Mouse (Mus musculus) liver, embryonic 12.5 days (tissue): ENCODE measurements around the gene Tesmin. TPM values are rescaled to one million over a fixed set of nuclear protein-coding genes. Genes with fewer than 3 reads are reported as not detected.
A peak's percentile ranks its signal among the peaks of the same experiment; 100 is the strongest.

Source experiments
- ATAC-seq: fragments of 200-750 bp; cut with Nextera tagmentation; 2 replicates; pipeline ENCODE4 v1.8.0; 2017; ENCODE audit warnings: moderate number of reproducible peaks, mild to moderate bottlenecking, moderate library complexity
- H3K27ac ChIP-seq: fragments of 300-500 bp; sonication (generic); 2 replicates; pipeline ENCODE4 v1.5.1; 2016; ENCODE audit warnings: mild to moderate bottlenecking
- H3K27me3 ChIP-seq: fragments of 300-500 bp; sonication (generic); replicated peaks from 2 replicates; pipeline ENCODE4 v1.6.1; 2016; ENCODE audit warnings: mild to moderate bottlenecking, moderate library complexity
- H3K36me3 ChIP-seq: fragments of 300-500 bp; sonication (generic); 2 replicates; pipeline ENCODE4 v1.6.1; 2016; ENCODE audit warnings: mild to moderate bottlenecking, moderate library complexity
- H3K4me1 ChIP-seq: fragments of 300-500 bp; sonication (generic); 2 replicates; pipeline ENCODE4 v1.6.1; 2016
- H3K4me2 ChIP-seq: fragments of 300-500 bp; sonication (generic); 2 replicates; pipeline ENCODE4 v1.6.1; 2016; ENCODE audit warnings: mild to moderate bottlenecking, moderate library complexity
- H3K4me3 ChIP-seq: fragments of 300-500 bp; sonication (generic); 2 replicates; pipeline ENCODE4 v1.5.1; 2016; ENCODE audit warnings: mild to moderate bottlenecking, moderate library complexity
- H3K9ac ChIP-seq: fragments of 300-500 bp; sonication (generic); 2 replicates; pipeline ENCODE4 v1.6.1; 2016; ENCODE audit warnings: mild to moderate bottlenecking, moderate library complexity
- H3K9me3 ChIP-seq: fragments of 300-500 bp; sonication (generic); replicated peaks from 2 replicates; pipeline ENCODE4 v1.6.1; 2016; ENCODE audit warnings: mild to moderate bottlenecking, moderate library complexity
- WGBS: fragments of 180-500 bp; shearing (Covaris S2); methylation state at CpG from one replicate; pipeline ENCODE4 v1.1.7; 2016; ENCODE audit not compliant: insufficient replicate concordance; 5-methylcytosine and 5-hydroxymethylcytosine counted together
- polyA plus RNA-seq: library from polyadenylated mRNA; unstranded; fragments of >200 nt; fragmentation: Nextera tagmentation; extraction: Ambion mirVana; gene quantifications from 2 replicates; pipeline ENCODE4 v1.2.1, GENCODE M21; 2016

The Tesmin gene
- 0.38 and 0.41 TPM in 2 replicates for polyA plus RNA-seq

DNA sequence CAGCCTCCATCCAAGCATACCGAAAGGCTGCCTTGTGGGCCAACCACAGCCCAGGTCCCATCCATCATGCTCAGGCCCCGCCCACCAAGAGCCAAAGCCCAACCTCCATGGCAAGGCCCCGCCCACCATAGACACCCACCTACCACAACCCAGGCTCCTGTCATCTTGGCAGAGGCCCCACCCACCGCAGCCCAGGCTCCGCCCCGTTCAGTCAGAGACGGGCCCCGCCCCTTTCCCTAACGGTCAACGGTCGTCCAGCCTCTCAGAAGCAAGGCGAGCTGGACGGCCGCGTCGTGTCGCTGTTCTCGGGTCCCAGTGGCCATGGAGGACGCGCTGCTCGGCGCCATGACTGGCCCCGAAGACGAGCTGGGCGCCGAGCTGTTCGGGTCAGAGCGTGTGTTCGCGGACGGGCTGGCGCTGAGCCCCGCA is at the start of gene Tesmin:
Tesmin (plus strand) TSS at position 229 of the 429 bp plus-strand sequence.
- 3% methylated on average over 33 of the region's 33 CpGs for WGBS
- no peaks in the 10 kb centered on the region for H3K27me3 ChIP-seq
- H3K27ac ChIP-seq: peak within 1 kb of the TSS; percentile 78
- ATAC-seq: peak; percentile 83
- H3K4me2 ChIP-seq: peak within 1 kb of the TSS; percentile 90
- H3K9ac ChIP-seq: peak within 1 kb of the TSS; percentile 71
- H3K4me1 ChIP-seq: peaks cover 37% of the 10 kb centered on the region
- peaks cover 10% of the 10 kb centered on the region; the same call in 1 of the 2 replicates for H3K36me3 ChIP-seq
- 0 out of 2 replicates have a peak, but pooled peaks cover 5% of the 10 kb centered on the region for H3K9me3 ChIP-seq
- H3K4me3 ChIP-seq: peak within 1 kb of the TSS; percentile 57

DNA sequence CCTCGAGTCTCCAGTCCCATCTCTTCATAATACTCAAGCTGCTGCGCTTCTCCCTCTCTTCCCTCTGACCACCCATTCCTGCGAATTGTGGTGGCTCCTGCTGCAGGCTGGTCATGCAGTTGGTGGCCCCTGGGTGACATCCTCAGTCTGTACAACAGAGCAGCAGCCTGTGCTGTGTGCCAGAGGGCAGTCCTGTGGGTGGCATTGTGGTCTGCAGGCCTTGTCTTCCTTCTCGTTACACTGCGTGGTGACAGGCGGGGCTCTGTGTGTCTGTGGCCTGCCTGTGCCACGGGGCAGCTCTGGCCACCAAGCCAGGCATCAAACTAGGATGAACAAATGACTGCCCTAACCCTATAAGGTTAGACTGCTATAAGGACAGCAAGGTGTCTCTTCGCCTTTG is 49.5 kb upstream of the Tesmin start:
- Histone ChIP-seq H3K9ac (no peak overlapping the region), H3K9me3 (no peaks in the 10 kb centered on the region), H3K4me1 (peaks cover 25% of the 10 kb centered on the region), H3K27me3 (no peaks in the 10 kb centered on the region), H3K4me2 (no peak overlapping the region), H3K27ac (no peak overlapping the region), H3K4me3 (no peak overlapping the region), H3K36me3 (no peaks in the 10 kb centered on the region)
- 65% methylated on average over 8 of the region's 8 CpGs for WGBS
- no peak for ATAC-seq

DNA sequence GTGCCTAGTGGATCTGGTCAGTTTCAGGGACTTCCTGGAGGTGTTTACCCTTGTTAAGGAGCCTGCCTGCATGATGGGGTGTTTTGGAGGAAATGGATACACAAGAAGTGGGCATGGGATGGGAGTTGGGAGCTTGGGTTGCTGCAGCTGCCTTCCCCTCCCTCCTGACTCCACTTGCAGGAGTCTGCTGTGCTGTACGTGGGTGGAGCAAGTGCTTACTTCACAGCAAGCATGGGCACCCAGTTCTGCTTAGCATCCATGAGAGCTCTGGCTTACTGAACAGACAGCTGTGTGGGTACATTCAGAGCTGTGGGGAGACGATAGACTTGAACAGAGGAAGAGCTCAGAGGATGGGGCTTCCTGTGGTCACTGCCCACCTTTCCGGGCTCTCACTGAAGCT is 47.6 kb upstream of the Tesmin start:
- ATAC-seq: no peak
- Histone ChIP-seq H3K4me2 (no peak overlapping the region), H3K4me3 (no peak overlapping the region), H3K4me1 (peaks cover 6% of the 10 kb centered on the region; the same call in 1 of the 2 replicates), H3K36me3 (no peaks in the 10 kb centered on the region), H3K27me3 (no peaks in the 10 kb centered on the region), H3K9ac (no peak overlapping the region), H3K27ac (no peak overlapping the region), H3K9me3 (no peaks in the 10 kb centered on the region)
- 49% methylated on average over 3 of the region's 3 CpGs for WGBS

DNA sequence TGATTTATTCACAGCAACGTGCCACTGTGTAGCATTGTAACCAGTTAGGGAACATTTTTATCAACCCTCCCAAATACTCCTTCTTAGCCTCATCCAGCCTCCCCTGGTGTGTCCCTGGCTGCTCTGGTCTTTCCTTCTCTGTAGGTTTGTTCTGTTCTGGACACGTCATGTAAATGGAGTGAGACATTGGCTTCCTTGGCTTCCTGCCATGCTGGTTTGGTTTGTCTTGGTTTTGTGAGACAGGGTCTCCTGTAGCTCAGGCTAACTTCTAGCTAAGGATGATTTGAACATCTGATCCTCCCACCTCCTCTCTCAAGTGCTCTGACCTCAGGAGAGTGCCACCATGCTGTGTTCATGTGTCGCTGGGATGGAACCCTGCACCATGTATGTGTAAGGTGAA is 44.7 kb upstream of the Tesmin start:
- Histone ChIP-seq H3K36me3 (peaks cover 5% of the 10 kb centered on the region; the same call in 1 of the 2 replicates), H3K9me3 (peaks cover 6% of the 10 kb centered on the region; the same call in 1 of the 2 replicates), H3K9ac (no peak overlapping the region), H3K4me2 (no peak overlapping the region), H3K27ac (no peak overlapping the region), H3K27me3 (no peaks in the 10 kb centered on the region), H3K4me1 (peaks cover 3% of the 10 kb centered on the region; the same call in 1 of the 2 replicates), H3K4me3 (no peak overlapping the region)
- 70% methylated on average over 3 of the region's 3 CpGs for WGBS
- ATAC-seq: no peak

DNA sequence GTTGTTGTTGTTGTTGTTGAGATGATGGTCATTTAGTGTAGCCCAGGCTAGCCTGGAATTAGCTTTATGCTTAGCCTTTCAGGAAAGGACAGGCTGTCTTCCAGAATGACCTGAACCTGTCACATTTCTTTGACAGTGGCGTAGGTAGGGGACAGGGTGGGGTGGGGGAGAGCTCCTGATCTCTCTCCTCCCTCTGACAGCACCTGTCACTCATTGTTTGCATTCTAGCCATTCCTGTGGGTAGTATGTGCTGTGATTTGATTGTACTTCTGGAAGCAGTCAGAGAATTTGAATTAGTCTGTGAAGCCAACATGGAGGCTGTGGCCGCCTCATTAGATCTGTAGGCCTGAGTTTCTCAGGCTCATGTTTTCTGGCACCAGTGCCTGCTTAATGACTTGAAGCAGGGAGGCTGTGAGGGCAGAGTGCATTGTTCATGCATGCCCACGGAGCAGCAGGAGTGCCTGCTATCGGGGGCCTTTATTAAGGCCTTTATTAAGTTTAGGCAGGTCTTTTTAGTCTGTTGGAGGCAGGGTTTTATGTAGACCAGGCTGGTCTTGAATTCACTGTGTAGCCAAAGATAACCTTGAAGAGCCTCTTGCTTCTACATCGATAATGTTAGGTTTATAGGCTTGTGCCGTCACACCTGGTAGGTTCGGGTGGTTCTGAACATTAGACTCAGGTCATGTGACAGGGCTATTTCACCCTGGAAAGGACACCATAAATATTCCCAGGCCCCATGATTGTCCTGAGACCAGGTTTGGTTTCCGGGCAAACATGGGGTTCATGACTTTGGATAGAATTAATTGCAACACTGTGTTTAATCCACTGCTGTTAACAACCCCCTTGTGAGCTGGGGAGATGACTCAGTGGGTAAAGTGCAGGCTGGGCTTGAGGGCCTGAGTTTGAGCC is 43.8 kb upstream of the Tesmin start:
- no peak overlapping the region for H3K4me2 ChIP-seq

DNA sequence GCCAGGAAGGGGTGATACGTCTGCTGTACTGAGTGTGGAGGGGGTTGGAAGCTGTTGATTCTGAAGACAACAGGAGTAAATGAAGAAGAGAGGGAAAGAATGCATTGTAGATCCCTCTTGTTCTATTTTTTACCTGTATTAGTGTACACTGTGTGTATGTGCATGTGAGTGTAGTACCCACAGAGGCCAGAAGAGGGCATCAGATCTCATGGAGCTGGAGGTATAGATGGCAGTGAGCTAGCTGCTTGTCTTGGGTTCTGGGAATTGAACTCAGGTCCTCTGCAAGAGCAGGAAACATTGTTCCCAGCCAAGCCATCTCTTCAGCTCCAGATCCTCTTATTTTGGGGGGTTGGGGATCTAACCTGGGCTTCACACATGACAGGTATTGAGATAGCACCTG is 40.9 kb upstream of the Tesmin start:
- no peak overlapping the region for H3K4me3 ChIP-seq
- WGBS: 92% methylated on average over 1 of the region's 1 CpGs
- no peak overlapping the region for H3K27ac ChIP-seq
- no peaks in the 10 kb centered on the region for H3K4me1 ChIP-seq
- peaks cover 8% of the 10 kb centered on the region; the same call in 1 of the 2 replicates for H3K36me3 ChIP-seq
- H3K27me3 ChIP-seq: no peaks in the 10 kb centered on the region
- no peak overlapping the region for H3K4me2 ChIP-seq
- no peak for ATAC-seq
- H3K9ac ChIP-seq: no peak overlapping the region
- peaks cover 6% of the 10 kb centered on the region; the same call in 1 of the 2 replicates for H3K9me3 ChIP-seq

More for the DNA sequence above, 43.8 kb upstream of the Tesmin start:
- H3K4me1 ChIP-seq: peaks cover under 1% of the 10 kb centered on the region; the same call in 1 of the 2 replicates
- 70% methylated on average over 8 of the region's 8 CpGs for WGBS
- no peak overlapping the region for H3K9ac ChIP-seq
- H3K4me3 ChIP-seq: no peak overlapping the region
- peaks cover 8% of the 10 kb centered on the region; the same call in 1 of the 2 replicates for H3K36me3 ChIP-seq
- peaks cover 6% of the 10 kb centered on the region; the same call in 1 of the 2 replicates for H3K9me3 ChIP-seq
- ATAC-seq: no peak
- H3K27ac ChIP-seq: no peak overlapping the region
- H3K27me3 ChIP-seq: no peaks in the 10 kb centered on the region

DNA sequence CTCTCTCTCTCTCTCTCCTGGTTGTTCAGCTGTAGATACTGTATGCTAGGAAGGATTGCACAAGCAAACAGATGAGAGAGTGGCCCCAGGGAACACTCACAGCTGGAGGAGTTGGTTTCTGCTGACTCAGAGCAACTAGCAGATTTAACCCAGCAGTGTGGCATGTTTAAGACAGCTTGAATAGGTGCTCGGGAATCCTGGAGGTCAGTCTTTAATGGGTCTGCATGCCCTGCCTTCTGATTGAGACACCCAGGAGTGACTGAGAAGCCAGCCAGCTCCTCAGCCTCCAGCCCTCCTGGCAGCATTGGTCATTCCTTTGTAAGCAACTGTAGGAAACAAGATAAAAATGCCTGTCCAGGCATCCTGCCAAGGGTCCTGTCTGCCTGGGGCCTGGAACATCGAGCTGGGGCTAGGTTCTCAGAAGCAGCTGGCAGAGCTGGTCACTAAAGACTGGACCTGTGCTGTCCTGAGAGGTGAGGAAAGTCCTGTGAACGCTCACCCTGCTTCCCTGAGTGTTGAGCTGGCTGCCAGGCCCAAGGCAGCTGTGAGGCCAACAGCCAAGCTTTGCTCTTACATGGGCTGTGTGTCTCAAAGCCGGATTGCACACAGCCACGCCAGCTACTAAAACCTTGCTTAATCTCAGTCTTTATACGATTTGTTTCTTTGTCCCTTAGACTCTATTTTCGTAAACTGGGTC is 35.1 kb upstream of the Tesmin start:
- no peak overlapping the region for H3K27ac ChIP-seq
- H3K9me3 ChIP-seq: no peaks in the 10 kb centered on the region
- H3K4me1 ChIP-seq: peaks cover 4% of the 10 kb centered on the region; the same call in 1 of the 2 replicates
- no peak overlapping the region for H3K4me2 ChIP-seq
- WGBS: 57% methylated on average over 7 of the region's 7 CpGs
- H3K9ac ChIP-seq: no peak overlapping the region
- no peak overlapping the region for H3K4me3 ChIP-seq
- ATAC-seq: no peak
- peaks cover 16% of the 10 kb centered on the region for H3K36me3 ChIP-seq
- no peaks in the 10 kb centered on the region for H3K27me3 ChIP-seq

DNA sequence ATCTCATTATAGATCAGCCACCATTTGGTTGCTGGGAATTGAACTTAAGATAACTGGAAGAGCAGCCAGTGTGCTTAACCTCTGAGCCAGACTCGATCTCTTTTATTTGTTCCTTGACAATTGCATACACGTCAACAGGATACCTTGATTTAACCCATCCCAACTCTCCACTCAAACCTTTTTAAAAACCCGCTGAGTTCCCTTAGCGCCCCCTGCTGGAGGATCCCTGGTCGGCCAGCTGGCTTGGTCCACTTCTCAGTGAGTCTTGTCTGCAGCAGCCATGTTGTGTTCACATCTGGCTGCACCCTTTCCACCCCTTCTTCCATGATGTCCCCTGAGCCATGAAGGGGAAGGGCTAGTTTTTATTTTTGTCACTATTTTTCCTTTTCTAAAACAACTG is 33.6 kb upstream of the Tesmin start:
- no peak overlapping the region for H3K4me3 ChIP-seq
- no peak overlapping the region for H3K9ac ChIP-seq
- H3K4me2 ChIP-seq: no peak overlapping the region
- no peak overlapping the region for H3K27ac ChIP-seq
- ATAC-seq: no peak
- H3K27me3 ChIP-seq: no peaks in the 10 kb centered on the region
- WGBS: 54% methylated on average over 5 of the region's 5 CpGs
- H3K36me3 ChIP-seq: peaks cover 17% of the 10 kb centered on the region
- peaks cover 9% of the 10 kb centered on the region; the same call in 1 of the 2 replicates for H3K4me1 ChIP-seq
- H3K9me3 ChIP-seq: no peaks in the 10 kb centered on the region

DNA sequence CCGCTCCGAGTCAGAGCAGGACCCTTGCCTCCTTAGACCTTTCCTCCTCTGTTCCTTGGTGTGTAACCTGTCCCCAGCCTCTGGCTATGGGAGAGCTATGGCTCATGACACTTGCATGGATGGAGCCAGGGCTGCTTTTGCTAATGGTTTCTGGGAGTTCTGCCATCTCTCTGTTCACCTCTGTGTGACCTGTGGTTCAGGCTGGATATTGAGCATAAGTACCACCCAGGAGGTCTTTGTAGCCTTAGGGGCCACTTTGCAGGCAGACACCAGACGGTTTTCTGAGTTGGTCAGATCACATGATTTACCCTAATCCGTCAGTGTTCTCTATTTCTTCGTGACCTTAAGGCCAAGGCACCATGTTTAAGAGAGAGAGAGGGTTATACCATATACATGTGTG is 32.1 kb upstream of the Tesmin start:
- ATAC-seq: no peak
- Histone ChIP-seq H3K27ac (no peak overlapping the region), H3K4me3 (no peak overlapping the region), H3K27me3 (no peaks in the 10 kb centered on the region), H3K9ac (no peak overlapping the region), H3K4me2 (no peak overlapping the region), H3K4me1 (peaks cover 17% of the 10 kb centered on the region; the same call in 1 of the 2 replicates), H3K9me3 (no peaks in the 10 kb centered on the region), H3K36me3 (peaks cover 17% of the 10 kb centered on the region)
- WGBS: 74% methylated on average over 5 of the region's 5 CpGs

DNA sequence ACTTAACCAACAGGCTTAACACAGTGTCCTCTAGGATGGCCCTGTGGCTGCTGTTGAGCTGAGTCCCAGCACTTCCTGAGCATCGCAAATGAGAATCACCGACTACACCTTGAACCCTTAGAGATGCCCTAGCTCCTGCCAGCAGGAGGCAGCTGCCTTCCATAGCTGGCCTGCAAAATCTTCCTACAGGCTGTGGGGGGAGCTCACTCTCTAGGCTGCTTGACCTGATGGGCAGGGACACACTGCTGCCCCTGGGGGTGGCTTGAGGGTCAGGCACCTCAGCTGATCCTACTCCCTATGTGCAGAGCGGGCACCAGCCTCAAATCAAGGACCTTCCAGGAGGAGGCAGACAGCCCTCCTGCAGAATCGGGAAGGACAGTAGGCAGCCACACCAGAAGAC is 31.0 kb upstream of the Tesmin start:
- H3K4me1 ChIP-seq: peaks cover 17% of the 10 kb centered on the region; the same call in 1 of the 2 replicates
- H3K4me2 ChIP-seq: no peak overlapping the region
- no peak overlapping the region for H3K9ac ChIP-seq
- H3K36me3 ChIP-seq: peaks cover 22% of the 10 kb centered on the region
- H3K27ac ChIP-seq: no peak overlapping the region
- 66% methylated on average over 4 of the region's 4 CpGs for WGBS
- no peak overlapping the region for H3K4me3 ChIP-seq
- H3K9me3 ChIP-seq: no peaks in the 10 kb centered on the region
- ATAC-seq: no peak
- no peaks in the 10 kb centered on the region for H3K27me3 ChIP-seq

DNA sequence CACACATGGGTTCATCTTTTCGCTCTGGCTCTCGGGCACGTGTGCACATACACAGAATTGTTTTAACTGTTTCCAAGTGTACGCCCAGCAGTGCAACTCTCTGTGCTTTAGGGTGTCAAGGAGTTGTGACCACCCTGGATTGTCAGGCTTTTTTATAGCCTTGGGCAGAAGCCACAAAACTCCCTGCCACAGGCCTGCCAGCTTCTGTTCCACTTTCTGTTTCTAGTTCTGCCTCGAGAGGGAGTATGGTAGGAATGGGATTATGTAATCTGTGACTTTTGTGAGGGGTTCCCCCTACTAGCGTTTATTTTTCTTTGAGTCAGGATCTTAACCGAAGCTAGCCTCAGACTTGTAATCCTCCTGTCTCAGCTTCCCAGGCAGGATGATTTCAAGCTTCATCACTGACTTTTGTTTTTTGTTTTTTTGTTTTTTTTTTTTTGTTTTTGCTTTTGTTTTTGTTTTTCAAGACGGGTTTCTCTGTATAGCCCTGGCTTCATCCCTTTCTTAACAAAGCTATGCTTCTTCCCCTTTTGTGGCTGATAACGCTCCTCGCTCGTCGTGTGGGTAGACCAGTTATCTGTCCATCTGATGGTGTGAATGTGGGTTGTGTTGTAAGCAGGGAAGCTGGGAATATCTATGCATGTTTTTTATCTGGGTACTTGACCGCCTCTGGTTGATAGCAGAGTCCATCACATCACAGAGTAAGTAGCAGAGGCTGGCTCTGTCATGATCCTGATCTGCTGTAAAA is 28.6 kb upstream of the Tesmin start:
- 33% methylated on average over 13 of the region's 13 CpGs for WGBS
- Histone ChIP-seq H3K9me3 (no peaks in the 10 kb centered on the region), H3K4me2 (0 out of 2 replicates have a peak overlapping the region, but pooled peaks have one; percentile 8), H3K27ac (no peak overlapping the region), H3K27me3 (no peaks in the 10 kb centered on the region), H3K9ac (no peak overlapping the region), H3K4me3 (no peak overlapping the region), H3K36me3 (peaks cover 39% of the 10 kb centered on the region), H3K4me1 (peaks cover 13% of the 10 kb centered on the region; the same call in 1 of the 2 replicates)
- ATAC-seq: no peak
